Mouse (Mus musculus): ENCODE data around the gene Olfr509.
"Not testable (repeated sequence)": the region's sequence is repeated elsewhere in the genome, so short reads cannot be mapped to it uniquely, and the experiment has no call there.

Gene Olfr509

DNA sequence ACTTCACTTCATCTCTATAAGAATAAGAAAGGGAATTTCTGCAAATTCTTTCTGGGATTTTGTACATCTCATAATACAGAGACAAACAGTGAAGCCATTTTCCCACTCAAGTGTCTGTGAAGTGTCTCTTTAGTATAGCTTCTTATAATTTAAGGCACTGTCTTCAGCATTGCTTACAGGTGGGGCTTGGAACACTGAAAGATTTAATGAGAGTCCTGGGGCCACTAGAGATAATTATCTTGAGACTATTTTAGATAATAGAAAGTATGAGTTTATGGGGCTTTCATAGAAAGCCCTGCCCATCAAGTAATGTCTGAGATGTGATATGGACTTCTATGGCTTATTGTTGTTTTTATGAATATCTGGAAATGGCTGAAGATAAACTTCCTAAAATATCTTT, at the start of gene Olfr509:
Gene Olfr509 (minus strand): TSS at position 101 of the 400 bp plus-strand sequence.
- DNase-seq: no peak

DNA sequence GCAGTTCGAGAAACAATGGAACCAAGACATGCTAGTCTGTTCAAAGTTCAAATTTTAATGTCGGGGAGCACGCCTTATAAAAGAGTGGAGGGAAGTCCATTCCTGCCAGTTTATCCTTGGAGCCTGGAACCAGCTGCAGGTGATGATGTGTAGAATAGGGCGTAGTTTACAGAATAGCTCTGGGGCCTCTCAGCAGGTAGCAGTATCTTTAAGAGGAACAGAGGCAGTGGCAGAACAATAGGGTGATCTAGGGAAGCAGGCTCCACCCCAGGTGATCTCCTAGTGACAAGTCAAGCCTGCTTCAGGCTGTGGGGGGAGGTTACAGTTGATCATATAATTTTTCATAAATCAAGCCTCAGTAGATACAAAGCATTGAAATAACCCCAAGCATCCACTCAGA, 27.2 kb upstream of the Olfr509 start:
- DNase-seq: no peak

DNA sequence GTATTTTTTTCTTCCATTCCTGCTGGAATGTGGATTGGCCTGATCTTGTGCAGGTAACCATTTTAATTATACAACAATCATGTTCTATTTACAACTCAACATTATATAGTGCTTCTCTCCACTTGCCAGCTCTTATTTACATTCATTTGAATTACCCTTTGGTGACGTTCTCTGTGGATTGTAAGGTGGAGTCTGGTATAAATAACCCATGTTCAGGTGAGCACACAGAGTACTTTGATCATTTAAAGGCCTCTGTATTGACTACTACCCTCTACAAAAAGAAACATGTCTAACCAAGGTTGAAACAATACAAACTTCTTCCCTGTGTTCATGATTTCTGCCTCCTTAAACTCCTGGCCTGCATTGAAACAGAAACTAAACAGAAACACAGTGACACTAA, 19.4 kb upstream of the Olfr509 start:
- DNase-seq: no peak

DNA sequence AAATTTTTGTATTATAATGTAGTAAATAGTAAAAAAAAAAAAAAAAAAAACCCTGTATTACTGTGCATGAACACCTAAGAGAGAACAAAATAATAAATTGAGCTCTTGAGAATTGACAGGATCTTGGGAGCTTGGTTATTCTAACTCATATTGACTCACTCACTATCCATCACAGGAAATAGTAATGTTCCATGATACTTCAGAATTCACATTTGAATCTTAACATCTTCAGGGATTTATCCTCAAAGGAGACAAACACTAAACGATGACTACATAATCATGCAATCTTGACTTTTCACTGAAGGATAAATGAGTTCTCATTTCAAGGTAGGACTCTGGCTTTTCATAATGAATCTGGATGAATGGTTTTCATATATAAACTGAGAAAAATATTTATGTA, 14.4 kb upstream of the Olfr509 start, which contains the start of gene Olfr510:
Gene Olfr510 (plus strand): TSS at position 301 of the 400 bp plus-strand sequence.
- no peak for DNase-seq

DNA sequence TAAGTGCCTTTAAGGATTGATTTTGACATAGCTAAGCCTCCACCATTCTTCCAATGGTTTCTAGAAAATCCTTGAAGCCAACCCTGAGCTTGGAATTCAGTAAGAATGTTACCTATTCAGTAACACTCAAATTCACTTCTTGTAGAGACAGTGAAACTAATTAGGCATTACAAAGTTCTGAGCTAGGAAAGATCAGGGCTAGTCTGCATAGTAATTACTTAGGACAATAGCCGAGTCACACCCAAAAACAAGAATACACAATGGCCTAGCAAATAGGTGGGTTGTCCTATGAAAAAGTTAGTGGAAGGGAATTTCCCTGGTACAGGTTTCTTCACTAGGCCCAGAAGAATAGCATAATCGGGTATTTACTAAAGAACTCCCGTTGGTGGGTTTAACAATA, 10.7 kb upstream of the Olfr509 start:
- DNase-seq: no peak

DNA sequence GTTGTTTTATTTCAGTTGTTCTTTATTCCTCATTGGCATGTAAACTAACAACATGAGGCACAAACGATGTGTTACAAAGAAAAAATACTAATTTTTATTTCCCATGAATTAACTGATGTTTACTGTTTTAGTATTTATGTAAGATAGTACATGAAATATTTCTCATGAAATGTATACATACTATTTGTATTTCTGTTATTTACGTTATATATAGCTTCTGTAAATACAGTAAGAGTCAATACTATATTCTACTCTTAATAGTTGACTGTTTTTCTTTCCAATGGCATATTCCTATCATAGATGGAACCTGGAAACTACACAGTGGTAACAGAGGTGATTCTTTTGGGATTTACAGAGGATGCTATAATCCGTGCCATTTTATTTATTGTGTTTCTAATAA, 22.0 kb downstream of the Olfr509 start, which contains the start of gene Olfr508:
Gene Olfr508 (plus strand): TSS at position 301 of the 400 bp plus-strand sequence.
- DNase-seq: no peak

DNA sequence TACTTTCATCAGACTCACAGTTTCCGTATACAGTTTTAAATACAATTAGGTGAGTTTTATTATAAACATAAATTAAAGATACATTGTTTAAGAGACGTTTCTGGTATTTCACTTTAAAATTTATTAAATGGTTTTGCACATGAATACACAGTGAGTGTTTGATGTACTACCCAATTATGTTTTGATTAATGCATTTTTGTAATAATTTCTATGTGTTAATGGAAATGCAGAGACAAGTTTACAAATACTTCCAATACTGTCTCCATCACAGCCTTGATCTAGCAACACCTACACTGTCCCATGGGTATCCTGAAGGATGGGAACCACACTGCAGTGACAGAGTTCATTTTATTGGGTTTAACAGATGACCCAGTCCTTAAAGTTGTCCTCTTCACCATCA, 30.2 kb downstream of the Olfr509 start, which contains the start of gene Olfr507:
Gene Olfr507 (plus strand): TSS at position 301 of the 400 bp plus-strand sequence.
- no peak for DNase-seq

DNA sequence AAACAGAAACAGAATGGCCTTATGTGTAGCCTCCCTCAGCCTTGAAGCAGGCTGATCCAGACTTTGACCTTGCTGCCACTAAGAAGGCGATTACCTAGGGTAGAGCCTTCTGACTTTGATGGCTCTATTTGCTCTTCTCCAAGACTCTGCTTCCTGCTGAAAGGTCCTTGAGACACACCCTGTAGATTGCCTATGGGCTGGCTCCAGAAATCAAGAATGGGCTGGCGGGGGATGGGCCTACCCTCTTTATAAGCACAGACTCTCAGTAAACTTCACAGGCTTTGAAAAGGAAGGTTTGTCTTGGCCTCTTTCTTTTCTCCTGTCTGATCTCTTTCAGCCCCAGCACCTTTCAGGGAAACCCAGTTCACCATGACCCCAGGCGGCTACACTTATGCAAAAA, 34.9 kb downstream of the Olfr509 start:
- not testable (repeated sequence) for DNase-seq

DNA sequence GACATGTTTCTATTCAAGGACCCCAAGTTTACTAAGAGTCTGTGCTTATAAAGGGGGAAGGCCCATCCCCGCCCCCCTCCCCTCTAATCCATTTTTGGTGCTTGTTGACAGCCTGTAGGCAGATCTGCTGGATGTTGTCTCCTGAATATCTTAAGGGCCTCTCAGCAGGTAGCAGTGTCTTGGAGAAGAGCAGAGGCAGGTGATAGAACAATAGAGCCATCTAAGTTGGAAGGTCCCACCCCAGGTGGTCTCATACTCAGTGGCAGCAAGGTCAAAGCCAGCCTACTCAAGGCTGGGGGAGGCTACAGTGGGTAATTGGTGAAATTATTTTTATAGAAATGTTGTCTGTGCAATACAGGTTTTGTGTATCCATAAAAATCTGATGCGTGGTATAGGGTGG, 37.6 kb downstream of the Olfr509 start:
- DNase-seq: no peak

DNA sequence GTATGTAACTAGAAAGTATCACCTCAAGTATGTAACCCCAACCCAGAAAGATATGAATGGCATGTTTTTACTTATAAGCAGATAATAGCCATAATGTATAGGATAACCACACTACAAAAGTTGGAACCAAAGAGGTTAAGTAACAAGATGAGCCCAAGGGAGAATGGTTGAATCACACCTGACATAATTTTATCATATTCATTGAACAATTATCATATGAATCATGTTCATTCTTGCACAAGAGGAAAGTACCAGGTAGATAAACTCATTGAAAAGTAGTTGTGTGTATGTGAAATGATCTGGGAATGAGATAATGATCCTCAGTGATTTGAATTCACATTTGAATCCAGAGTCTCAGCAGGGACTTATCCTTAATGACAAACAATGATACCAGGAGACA, 41.2 kb downstream of the Olfr509 start, which contains the start of gene Olfr506:
Gene Olfr506 (plus strand): TSS at position 301 of the 400 bp plus-strand sequence.
- DNase-seq: no peak

DNA sequence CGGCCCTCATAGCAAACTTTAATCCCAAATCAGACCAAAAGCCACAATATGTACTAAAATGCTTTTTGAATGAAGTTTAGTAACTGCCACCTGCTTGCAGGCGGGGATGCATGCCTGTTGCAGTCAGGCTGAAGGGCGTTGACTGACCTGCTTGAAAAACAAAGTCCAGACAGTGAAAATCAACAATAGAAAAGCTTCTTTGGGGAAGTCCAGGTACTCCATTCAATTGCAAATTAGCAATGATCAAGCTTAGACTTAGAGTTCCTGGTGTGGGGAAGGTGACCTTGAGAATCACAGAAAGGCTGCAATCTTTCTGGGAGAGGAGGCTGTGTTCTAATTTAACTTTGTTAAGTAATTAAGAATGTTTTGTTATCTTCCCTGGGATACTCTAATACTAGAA, 49.8 kb downstream of the Olfr509 start:
- DNase-seq: not testable (repeated sequence)
